Mouse (Mus musculus) heart, embryonic 12.5 days (tissue): Measurements from ENCODE around the gene Rpain. TPM values are rescaled to one million over a fixed set of nuclear protein-coding genes. Genes with fewer than 3 reads are reported as not detected.
A peak's percentile ranks its signal among the peaks of the same experiment; 100 is the strongest.

Experiments
- ATAC-seq: fragments of 200-750 bp; cut with Nextera tagmentation; 2 replicates; pipeline ENCODE4 v1.8.0; 2017; ENCODE audit warnings: moderate TSS enrichment, moderate library complexity; ENCODE audit not compliant: insufficient number of reproducible peaks, low FRiP score
- H3K27ac ChIP-seq: fragments of 300-500 bp; sonication (generic); 2 replicates; pipeline ENCODE4 v1.5.1; 2016; ENCODE audit warnings: mild to moderate bottlenecking, moderate library complexity; ENCODE audit not compliant: poor library complexity, severe bottlenecking
- H3K27me3 ChIP-seq: fragments of 300-500 bp; sonication (generic); replicated peaks from 2 replicates; pipeline ENCODE4 v1.6.1; 2016; ENCODE audit warnings: mild to moderate bottlenecking, moderate library complexity
- H3K36me3 ChIP-seq: fragments of 300-500 bp; sonication (generic); 2 replicates; pipeline ENCODE4 v1.6.1; 2016; ENCODE audit warnings: mild to moderate bottlenecking, moderate library complexity
- H3K4me1 ChIP-seq: fragments of 300-500 bp; sonication (generic); replicated peaks from 2 replicates; pipeline ENCODE4 v1.6.1; 2016; ENCODE audit warnings: mild to moderate bottlenecking
- H3K4me2 ChIP-seq: fragments of 300-500 bp; sonication (generic); 2 replicates; pipeline ENCODE4 v1.6.1; 2016; ENCODE audit warnings: mild to moderate bottlenecking, moderate library complexity
- H3K4me3 ChIP-seq: fragments of 300-500 bp; sonication (generic); 2 replicates; pipeline ENCODE4 v1.5.1; 2016; ENCODE audit warnings: mild to moderate bottlenecking
- H3K9ac ChIP-seq: fragments of 300-500 bp; sonication (generic); 2 replicates; pipeline ENCODE4 v1.6.1; 2016; ENCODE audit warnings: mild to moderate bottlenecking, moderate library complexity
- H3K9me3 ChIP-seq: fragments of 300-500 bp; sonication (generic); replicated peaks from 2 replicates; pipeline ENCODE4 v1.6.1; 2016; ENCODE audit warnings: mild to moderate bottlenecking, moderate library complexity
- WGBS: fragments of 180-500 bp; shearing (Covaris S2); methylation state at CpG from one replicate; pipeline ENCODE4 v1.1.7; 2016; 5-methylcytosine and 5-hydroxymethylcytosine counted together
- polyA plus RNA-seq: library from polyadenylated mRNA; unstranded; fragments of >200 nt; fragmentation: Nextera tagmentation; extraction: Ambion mirVana; gene quantifications from 2 replicates; pipeline ENCODE4 v1.2.1, GENCODE M21; 2016

Rpain gene
- polyA plus RNA-seq, 1 experiment from 2014 or later: 51.2 TPM

DNA sequence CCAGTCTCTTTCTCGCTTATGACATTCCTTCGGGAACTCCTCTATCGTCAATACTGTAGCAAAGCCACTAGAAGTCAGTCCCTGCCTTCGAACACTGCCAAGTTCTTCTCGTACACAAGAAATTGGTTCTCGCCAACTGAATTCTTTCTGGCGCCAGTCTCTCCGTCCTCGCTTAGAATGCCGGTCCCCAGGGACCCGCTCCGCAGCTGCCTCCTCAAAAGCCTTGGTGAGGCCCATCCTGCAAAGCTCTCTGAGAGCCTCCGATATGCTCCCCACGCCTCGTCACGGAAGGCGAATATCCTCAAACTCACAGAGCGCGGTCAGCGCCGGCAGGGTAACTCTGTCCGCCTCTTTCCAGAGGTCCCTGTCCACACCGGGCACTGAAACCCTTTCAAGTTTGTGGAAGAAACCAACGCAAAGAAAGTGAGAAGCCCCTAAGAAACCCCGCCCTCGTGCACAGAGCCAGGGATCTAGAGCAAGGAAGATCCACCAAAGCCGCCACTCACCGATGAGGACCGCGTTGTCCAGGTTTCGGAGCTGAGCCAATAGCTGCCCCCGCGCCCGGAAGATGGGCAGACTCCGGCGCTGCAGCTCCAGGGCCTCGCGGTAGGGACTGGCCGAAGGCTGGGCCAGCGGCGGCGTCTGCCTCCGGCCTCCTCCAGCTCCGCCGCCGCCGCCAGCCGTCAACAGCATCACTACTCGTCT lies 33.8 kb downstream of the Rpain start:
- peaks cover 17% of the 10 kb centered on the region for H3K4me1 ChIP-seq
- peak overlapping the region; percentile 94 for H3K4me2 ChIP-seq
- peak; percentile 86 for ATAC-seq
- H3K27me3 ChIP-seq: no peaks in the 10 kb centered on the region
- H3K9ac ChIP-seq: peak overlapping the region; percentile 83
- WGBS: under 1% methylated on average over 48 of the region's 49 CpGs
- H3K9me3 ChIP-seq: no peaks in the 10 kb centered on the region
- peaks cover 23% of the 10 kb centered on the region for H3K36me3 ChIP-seq
- H3K27ac ChIP-seq: peak overlapping the region; percentile 84
- peak overlapping the region; percentile 94 for H3K4me3 ChIP-seq

GRCm38 (mm10) chr11:71004316-71004773 lies 34.3 kb downstream of the Rpain start, which contains the start of gene Dhx33:
Dhx33 (minus strand) TSS chr11:71004437.
- peak; percentile 97 for ATAC-seq
- H3K27ac ChIP-seq: peak within 1 kb of the TSS; percentile 84
- H3K9ac ChIP-seq: peak within 1 kb of the TSS; percentile 83

GRCm38 (mm10) chr11:71005046-71005445 lies 35.0 kb downstream of the Rpain start:
- H3K4me3 ChIP-seq: peak overlapping the region; percentile 20
- no peak for ATAC-seq
- no peak overlapping the region for H3K9ac ChIP-seq
- H3K4me2 ChIP-seq: peak overlapping the region; percentile 38
- peaks cover 17% of the 10 kb centered on the region for H3K4me1 ChIP-seq
- peaks cover 22% of the 10 kb centered on the region for H3K36me3 ChIP-seq
- 62% methylated on average over 5 of the region's 5 CpGs for WGBS
- H3K27ac ChIP-seq: no peak overlapping the region
- H3K9me3 ChIP-seq: no peaks in the 10 kb centered on the region
- H3K27me3 ChIP-seq: no peaks in the 10 kb centered on the region

More at GRCm38 (mm10) chr11:71004316-71004773, 34.3 kb downstream of the Rpain start, which contains the start of gene Dhx33:
- Histone ChIP-seq H3K4me1 (peaks cover 17% of the 10 kb centered on the region), H3K36me3 (peaks cover 22% of the 10 kb centered on the region), H3K4me2 (peak within 1 kb of the TSS; percentile 94), H3K9me3 (no peaks in the 10 kb centered on the region), H3K4me3 (peak within 1 kb of the TSS; percentile 94), H3K27me3 (no peaks in the 10 kb centered on the region)
- WGBS: under 1% methylated on average over 34 of the region's 35 CpGs

DNA sequence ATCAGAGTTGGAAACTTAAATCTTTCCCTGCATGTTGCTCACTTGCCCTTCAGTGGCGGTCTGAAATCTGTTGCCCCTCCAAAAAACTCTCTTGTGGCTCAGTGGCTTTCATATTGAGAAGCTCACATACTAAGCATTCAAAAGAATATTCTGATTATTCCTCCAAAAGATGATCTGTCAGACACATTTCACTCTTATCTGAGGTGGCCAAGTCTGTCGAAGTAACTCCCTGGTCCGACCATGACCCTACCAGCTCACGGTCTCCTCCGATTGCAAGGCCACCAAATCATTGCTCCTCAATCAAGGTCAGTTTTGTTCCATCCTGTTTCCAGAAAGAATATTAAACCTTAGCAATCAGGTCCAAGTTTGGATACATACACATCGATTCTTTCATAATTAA lies 37.0 kb downstream of the Rpain start:
- H3K27me3 ChIP-seq: no peaks in the 10 kb centered on the region
- WGBS: 90% methylated on average over 6 of the region's 6 CpGs
- H3K4me1 ChIP-seq: peaks cover 17% of the 10 kb centered on the region
- H3K27ac ChIP-seq: no peak overlapping the region
- H3K4me2 ChIP-seq: no peak overlapping the region
- H3K36me3 ChIP-seq: peaks cover 38% of the 10 kb centered on the region
- no peak overlapping the region for H3K4me3 ChIP-seq
- H3K9me3 ChIP-seq: no peaks in the 10 kb centered on the region
- no peak overlapping the region for H3K9ac ChIP-seq
- ATAC-seq: no peak

- H3K27me3 ChIP-seq: no peaks in the 10 kb centered on the region
- WGBS: 77% methylated on average over 7 of the region's 7 CpGs
- H3K4me2 ChIP-seq: no peak overlapping the region
- no peaks in the 10 kb centered on the region for H3K9me3 ChIP-seq
- no peak overlapping the region for H3K27ac ChIP-seq
- no peak for ATAC-seq
- H3K9ac ChIP-seq: no peak overlapping the region
- peaks cover 9% of the 10 kb centered on the region for H3K4me1 ChIP-seq
- H3K4me3 ChIP-seq: no peak overlapping the region
- H3K36me3 ChIP-seq: peaks cover 46% of the 10 kb centered on the region
Measured at GRCm38 (mm10) chr11:71007831-71008230, 37.8 kb downstream of the Rpain start.

DNA sequence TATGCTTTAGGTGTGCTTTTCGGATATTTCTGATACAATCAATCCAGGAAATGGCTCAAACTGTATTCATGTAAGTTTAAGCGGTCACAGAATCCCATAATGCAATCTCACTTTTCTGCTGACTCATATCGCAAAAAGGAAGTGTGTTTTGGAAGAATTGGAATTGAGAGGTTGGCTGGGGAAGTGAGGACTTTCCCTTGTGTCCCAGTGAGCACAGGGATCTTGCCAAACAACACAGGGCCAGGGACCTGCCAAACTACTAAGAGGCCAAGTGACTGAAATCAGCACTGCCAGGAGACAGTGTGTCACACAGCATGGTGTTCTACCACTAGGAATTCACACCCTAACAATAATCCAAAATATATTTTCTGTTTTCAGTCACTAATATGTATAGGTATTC lies 38.3 kb downstream of the Rpain start:
- Histone ChIP-seq H3K9ac (no peak overlapping the region), H3K4me1 (peaks cover 4% of the 10 kb centered on the region), H3K4me2 (no peak overlapping the region), H3K27ac (no peak overlapping the region), H3K27me3 (no peaks in the 10 kb centered on the region), H3K36me3 (peaks cover 48% of the 10 kb centered on the region), H3K9me3 (no peaks in the 10 kb centered on the region), H3K4me3 (no peak overlapping the region)
- 80% methylated on average over 3 of the region's 3 CpGs for WGBS
- no peak for ATAC-seq

DNA sequence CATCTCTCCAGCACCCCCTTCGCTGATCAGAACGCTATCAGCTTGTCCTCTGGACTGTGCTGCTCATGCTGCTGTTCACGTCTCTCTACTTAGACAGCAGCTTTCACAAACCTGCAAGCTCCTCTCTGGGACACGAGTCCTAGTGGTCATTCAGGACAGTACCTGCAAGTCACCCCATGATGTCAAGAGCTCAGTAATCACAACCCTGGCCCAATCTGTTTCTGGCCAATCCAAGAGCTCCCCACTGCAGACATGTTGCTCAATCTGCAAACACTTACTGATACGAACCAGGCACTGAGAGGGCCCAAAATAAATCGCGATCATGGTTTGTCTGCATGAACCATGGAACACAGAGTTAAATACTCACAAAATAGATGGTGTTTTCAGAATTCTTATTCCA lies 42.7 kb downstream of the Rpain start:
- no peak overlapping the region for H3K4me3 ChIP-seq
- no peak overlapping the region for H3K27ac ChIP-seq
- peaks cover 53% of the 10 kb centered on the region for H3K36me3 ChIP-seq
- H3K4me1 ChIP-seq: peaks cover 8% of the 10 kb centered on the region; the same call in 1 of the 2 replicates
- H3K4me2 ChIP-seq: no peak overlapping the region
- 84% methylated on average over 7 of the region's 7 CpGs for WGBS
- no peaks in the 10 kb centered on the region for H3K9me3 ChIP-seq
- H3K9ac ChIP-seq: no peak overlapping the region
- ATAC-seq: no peak
- no peaks in the 10 kb centered on the region for H3K27me3 ChIP-seq

DNA sequence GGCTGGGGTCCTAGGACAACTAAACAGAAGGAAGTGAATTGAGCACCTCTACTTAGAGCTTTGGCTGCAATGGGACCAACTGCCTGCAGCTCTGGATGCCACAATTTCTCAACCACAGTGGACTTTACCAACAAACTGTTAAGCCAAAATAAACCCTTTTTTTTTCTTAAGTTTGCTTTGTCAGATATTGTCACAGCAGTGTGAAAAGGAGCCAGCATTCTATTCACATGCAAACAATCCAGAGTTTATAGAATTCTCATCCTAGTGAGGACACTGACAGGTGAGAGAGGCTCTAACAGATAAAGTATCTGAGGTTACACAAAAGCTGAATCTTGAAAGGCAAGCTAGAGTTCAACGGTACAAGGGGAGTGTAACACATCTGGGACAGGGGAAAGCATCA lies 47.0 kb downstream of the Rpain start:
- WGBS: 86% methylated on average over 1 of the region's 1 CpGs
- Histone ChIP-seq H3K9ac (no peak overlapping the region), H3K27ac (no peak overlapping the region), H3K4me2 (no peak overlapping the region), H3K36me3 (peaks cover 22% of the 10 kb centered on the region), H3K4me1 (peaks cover 24% of the 10 kb centered on the region), H3K9me3 (no peaks in the 10 kb centered on the region), H3K27me3 (no peaks in the 10 kb centered on the region), H3K4me3 (no peak overlapping the region)
- ATAC-seq: no peak

DNA sequence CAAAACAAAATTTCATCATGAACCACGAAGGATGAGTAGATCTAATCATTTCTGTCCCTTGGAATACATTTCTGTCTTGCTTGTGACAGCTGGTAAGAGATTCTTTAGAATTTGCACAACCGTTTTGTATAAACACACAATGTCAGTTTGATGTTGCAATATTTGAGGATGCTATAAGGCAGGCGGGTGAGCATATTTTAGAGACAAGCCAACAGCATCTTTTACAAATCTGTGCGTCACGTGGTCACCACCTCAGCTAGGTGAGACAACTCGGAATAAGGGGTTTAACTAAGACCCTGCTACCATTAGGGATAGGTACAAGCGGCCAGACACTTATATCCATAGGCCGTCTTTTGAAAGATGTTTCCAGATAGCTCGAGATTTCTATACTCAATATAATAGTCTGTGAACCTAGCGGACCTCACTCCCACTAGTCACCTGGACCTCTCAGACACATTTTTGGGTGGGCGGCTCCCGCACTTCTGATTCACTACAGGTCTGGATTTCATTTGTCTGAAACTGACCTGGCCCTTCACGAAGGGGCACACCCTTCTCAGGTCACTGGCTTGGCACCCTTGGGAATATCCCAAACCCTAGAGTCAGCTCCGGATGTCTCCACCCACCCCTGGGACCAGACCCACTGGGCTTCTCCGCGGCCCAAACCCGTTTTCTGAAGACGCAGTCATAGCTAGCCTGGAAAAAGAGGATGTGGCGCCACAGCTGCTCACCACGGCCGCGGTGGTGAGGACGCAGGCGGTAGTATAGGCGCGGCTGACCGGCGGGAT lies 48.6 kb downstream of the Rpain start:
- Histone ChIP-seq H3K9me3 (no peaks in the 10 kb centered on the region), H3K27ac (peak overlapping the region; percentile 74), H3K36me3 (peaks cover 14% of the 10 kb centered on the region), H3K4me3 (peak overlapping the region; percentile 89), H3K27me3 (no peaks in the 10 kb centered on the region), H3K4me1 (peaks cover 24% of the 10 kb centered on the region), H3K9ac (peak overlapping the region; percentile 87), H3K4me2 (peak overlapping the region; percentile 82)
- 5% methylated on average over 28 of the region's 28 CpGs for WGBS
- no peak; the same call in 1 of the 2 replicates for ATAC-seq

DNA sequence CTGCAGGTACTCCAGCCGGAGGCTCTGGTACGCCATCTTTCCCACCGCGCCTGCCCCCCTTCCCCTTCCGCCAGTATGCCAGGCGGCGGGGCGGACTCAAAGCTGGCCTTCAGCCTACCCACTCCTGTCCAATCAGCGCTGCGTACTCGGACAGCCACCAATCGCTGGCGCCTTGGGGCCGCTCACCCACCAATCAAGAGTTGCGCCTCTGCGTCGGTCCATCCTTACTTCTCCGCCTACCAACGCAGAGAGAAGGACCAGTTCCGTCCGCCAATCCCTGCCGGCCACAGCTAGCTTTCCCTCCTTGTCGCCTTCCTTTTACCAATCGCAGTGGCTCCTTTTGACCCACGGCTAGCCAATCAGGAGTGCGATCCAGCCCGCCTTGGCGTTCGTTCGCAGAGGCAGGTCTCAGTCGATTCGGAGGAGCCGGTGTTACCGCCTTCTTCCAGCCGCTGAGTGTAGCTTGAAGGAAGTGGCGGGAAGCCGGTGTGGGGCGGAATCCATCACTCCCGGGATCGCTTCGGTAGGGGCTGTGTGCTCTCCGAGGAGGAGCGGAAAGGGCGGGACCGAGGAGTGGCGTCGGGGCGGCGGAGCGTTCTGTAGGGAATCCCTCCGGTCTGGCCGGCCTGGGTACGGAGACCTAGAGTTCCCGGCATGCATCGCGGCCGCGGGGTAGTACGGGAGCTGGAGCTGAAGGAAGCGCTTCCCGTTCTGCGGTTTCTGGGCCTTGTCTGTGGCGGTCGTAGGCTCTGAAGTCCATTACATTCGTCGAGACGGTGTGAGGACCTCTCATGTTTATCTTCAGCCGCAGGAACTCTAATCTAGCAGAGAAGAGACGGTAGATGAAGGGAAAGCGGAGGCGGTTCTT lies 49.4 kb downstream of the Rpain start, which contains the start of the genes Mis12 and Derl2:
Gene Mis12, plus strand, starts transcription at position 411 of the 868 bp plus-strand sequence.
Gene Derl2, minus strand, starts transcription at position 641 of the 868 bp plus-strand sequence.
- Histone ChIP-seq H3K9ac (peak within 1 kb of the TSS; percentile 87), H3K4me3 (peak within 1 kb of the TSS; percentile 89), H3K36me3 (peaks cover 16% of the 10 kb centered on the region), H3K4me1 (peaks cover 24% of the 10 kb centered on the region), H3K4me2 (peak within 1 kb of the TSS; percentile 88), H3K9me3 (no peaks in the 10 kb centered on the region), H3K27me3 (no peaks in the 10 kb centered on the region), H3K27ac (peak within 1 kb of the TSS; percentile 89)
- peak; percentile 100 for ATAC-seq
- under 1% methylated on average over 71 of the region's 71 CpGs for WGBS
